Mouse (Mus musculus) myocyte (in vitro differentiated cells): ENCODE measurements around the gene Abcg4.

Experiments used
- CEBPB ChIP-seq: IDR thresholded peaks from 2 replicates; pipeline ENCODE4 v1.6.1; 2011; ENCODE audit warnings: mild to moderate bottlenecking, moderate library complexity; ENCODE audit not compliant: poor library complexity, insufficient read depth, severe bottlenecking
- E2F4 ChIP-seq: IDR thresholded peaks from one replicate; pipeline ENCODE4 v1.6.1; 2011; ENCODE audit warnings: mild to moderate bottlenecking, control low read depth, moderate library complexity; ENCODE audit not compliant: insufficient read depth
- MAX ChIP-seq: IDR thresholded peaks from one replicate; pipeline ENCODE4 v1.6.1; 2011; ENCODE audit warnings: low read depth, mild to moderate bottlenecking, control low read depth
- MYOD1 ChIP-seq, 3 experiments: IDR thresholded peaks; one replicate each; pipeline ENCODE4 v1.6.1; 2011; ENCODE audit warnings: control low read depth in 2 of 3, low read depth in 2 of 3, mild to moderate bottlenecking in 2 of 3, moderate library complexity in 1 of 3; ENCODE audit not compliant: insufficient read length in 2 of 3, control insufficient read depth in 1 of 3
- MYOG ChIP-seq, 3 experiments: IDR thresholded peaks; one replicate each; pipeline ENCODE4 v1.6.1; 2011; ENCODE audit warnings: control low read depth in 2 of 3, low read depth in 2 of 3, mild to moderate bottlenecking in 2 of 3; ENCODE audit not compliant: insufficient read length in 2 of 3, control insufficient read depth in 1 of 3, insufficient read depth in 1 of 3
- POLR2A ChIP-seq: IDR thresholded peaks from one replicate; pipeline ENCODE4 v1.6.1; 2011; ENCODE audit warnings: low read depth, mild to moderate bottlenecking, control low read depth, moderate library complexity; ENCODE audit not compliant: insufficient read length
- POLR2AphosphoS2 ChIP-seq: IDR thresholded peaks from one replicate; pipeline ENCODE4 v1.6.1; 2011; ENCODE audit warnings: low read depth, control low read depth; ENCODE audit not compliant: insufficient read length
- REST ChIP-seq: IDR thresholded peaks from one replicate; pipeline ENCODE4 v1.6.1; 2011; ENCODE audit warnings: mild to moderate bottlenecking, control low read depth, moderate library complexity; ENCODE audit not compliant: insufficient read depth, insufficient read length
- SRF ChIP-seq: IDR thresholded peaks from one replicate; pipeline ENCODE4 v1.6.1; 2011; ENCODE audit warnings: low read depth; ENCODE audit not compliant: control insufficient read depth, insufficient read length
- TCF12 ChIP-seq: IDR thresholded peaks from one replicate; pipeline ENCODE4 v1.6.1; 2011; ENCODE audit warnings: mild to moderate bottlenecking, control low read depth; ENCODE audit not compliant: poor library complexity, insufficient read depth, severe bottlenecking
- USF1 ChIP-seq: IDR thresholded peaks from one replicate; pipeline ENCODE4 v1.6.1; 2011; ENCODE audit warnings: low read depth, mild to moderate bottlenecking, control low read depth, moderate library complexity

- no peak for TF ChIP-seq MYOG (IDR thresholded peaks at IDR 0.05; ENCODE audit: control insufficient read depth in 1 of 3, insufficient read depth in 1 of 3, insufficient read length in 2 of 3, low read depth in 2 of 3)
- TF ChIP-seq MYOD1 (IDR thresholded peaks at IDR 0.05; ENCODE audit: control insufficient read depth in 1 of 3, insufficient read length in 2 of 3, low read depth in 2 of 3) = no peak
- TF ChIP-seq POLR2A = no peak
- no peak for TF ChIP-seq USF1
- TF ChIP-seq E2F4 = no peak
- no peak for TF ChIP-seq MAX
- TF ChIP-seq TCF12 = no peak
- no peak for TF ChIP-seq REST
- TF ChIP-seq POLR2AphosphoS2 = no peak
- TF ChIP-seq CEBPB = no peak
- no peak for TF ChIP-seq SRF
Measured at GRCm38 (mm10) chr9:44254508-44255135, 33.8 kb downstream of the Abcg4 start.
